Mouse (Mus musculus) CD4-positive helper T cell, adult 2 months (primary cell): ENCODE data around the gene Med4.
A peak's percentile ranks its signal among the peaks of the same experiment; 100 is the strongest.
"Not testable (repeated sequence)": the region's sequence is repeated elsewhere in the genome, so short reads cannot be mapped to it uniquely, and the experiment has no call there.

Experiments
- DNase-seq: peaks from one replicate; pipeline ENCODE4 v3.0.0-alpha.2; 2012; ENCODE audit warnings: low read depth, missing footprints, low spot score

Med4 gene

DNA sequence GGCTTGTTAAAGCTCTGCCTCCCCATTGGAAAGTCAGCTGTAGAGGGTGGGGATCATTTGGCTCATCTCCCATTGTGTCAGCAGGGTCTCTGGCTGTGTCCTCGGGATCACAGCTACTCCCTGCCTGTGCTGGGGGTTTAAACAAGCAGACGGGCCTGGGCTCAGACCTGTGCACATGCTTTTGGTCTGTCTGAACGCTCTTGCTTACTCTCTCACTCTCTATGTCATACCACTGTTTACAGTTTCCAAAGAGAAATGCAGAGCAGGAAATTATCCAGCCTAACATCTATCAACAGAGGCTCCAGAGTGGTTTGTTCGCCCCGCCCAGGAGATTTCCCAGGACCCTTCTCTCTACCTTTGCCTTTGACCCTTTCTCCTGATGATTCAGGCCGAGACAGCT lies 8.1 kb upstream of the Med4 start:
- no peak for DNase-seq

DNA sequence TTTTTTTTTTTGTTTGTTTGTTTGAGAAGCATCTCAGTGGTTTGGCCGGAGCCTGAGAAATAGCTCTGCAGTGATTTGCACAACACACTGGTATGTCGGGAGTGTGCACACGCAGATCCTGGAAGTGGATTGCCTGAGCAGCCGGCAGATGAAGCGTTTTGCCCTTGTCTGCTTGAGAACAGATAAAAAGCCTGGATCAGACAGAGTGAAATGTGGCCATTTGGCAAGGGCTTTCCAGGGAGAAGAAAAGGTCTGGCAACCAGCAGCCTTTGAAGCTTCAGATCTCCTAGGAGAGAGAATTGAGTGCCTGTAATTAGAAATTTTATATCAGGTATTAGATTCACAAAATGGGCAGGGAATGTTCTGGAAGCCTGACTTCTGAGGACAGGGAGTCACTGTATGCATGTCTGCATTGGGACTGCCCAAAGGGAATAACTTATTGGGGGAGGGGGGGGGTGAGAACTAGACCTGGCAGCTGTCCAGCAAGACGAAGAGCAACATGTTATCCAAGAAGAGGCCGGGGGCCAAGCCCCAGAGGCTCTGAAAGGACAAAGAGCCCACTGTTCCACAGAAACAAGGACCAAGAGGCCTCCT lies 7.1 kb upstream of the Med4 start:
- DNase-seq, result no peak

DNA sequence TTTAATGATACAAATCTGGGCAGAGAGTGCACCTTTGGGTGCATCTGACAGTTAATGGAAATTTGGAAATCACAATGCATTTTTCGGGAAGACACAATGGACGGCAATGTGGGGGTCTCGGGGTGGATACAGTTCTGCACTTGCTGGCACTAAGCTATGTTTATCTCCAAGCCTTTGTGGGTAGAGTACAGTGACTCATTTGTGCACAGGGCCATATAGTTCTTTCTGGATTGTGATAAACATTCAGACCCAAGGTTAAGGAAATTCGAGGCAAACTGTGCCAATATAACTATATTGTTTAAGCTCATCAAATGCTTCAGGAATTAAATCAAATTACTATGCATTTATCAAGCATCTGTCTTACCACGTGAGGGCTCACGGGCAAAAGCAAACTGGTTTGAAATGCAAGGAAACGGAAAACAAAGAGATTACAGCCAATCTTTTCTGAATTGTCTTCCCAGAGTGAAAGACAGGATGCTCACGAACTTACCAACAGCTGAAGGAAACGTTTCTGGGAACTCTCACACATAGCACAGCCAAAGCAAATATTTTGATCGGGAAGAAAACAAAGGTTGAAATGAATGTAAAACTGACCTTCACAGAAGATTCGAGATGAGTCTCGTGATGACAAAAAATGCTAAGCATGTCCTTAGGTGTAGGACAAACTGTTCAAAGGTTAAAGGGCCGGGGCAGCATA lies 6.4 kb upstream of the Med4 start:
- DNase-seq, result no peak

GRCm38 (mm10) chr14:73506283-73506682 lies 3.5 kb upstream of the Med4 start:
- DNase-seq, result no peak

GRCm38 (mm10) chr14:73507200-73507599 lies 2.6 kb upstream of the Med4 start:
- DNase-seq, result peak; percentile 80

- peak; percentile 60 for DNase-seq
These were observed 2.0 kb upstream of the Med4 start for GRCm38 (mm10) chr14:73507702-73508376.

GRCm38 (mm10) chr14:73508630-73509395 lies 1.0 kb upstream of the Med4 start:
- peak; percentile 7 for DNase-seq

DNA sequence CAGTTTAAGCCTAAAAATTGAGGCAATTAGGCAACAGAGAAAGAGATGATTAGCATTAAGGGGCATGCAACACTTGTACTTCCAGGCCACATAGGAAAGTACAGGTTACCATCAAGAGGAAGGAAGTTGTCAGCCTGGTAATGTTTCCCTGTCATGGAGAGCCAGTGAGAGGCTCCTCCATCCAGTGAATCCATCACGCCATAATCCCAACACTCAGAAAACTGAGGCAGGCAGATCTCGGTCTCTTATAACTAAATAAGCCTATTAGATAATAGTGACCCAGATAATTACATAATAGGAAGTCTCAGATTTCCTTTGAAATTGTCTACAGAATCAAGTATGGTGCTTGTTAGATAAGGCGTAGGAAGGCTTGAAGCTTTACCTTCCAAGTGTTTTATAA lies 14.3 kb downstream of the Med4 start:
- no peak for DNase-seq

- DNase-seq, result peak; percentile 96
These were observed 15.1 kb downstream of the Med4 start, which contains the start of gene Sucla2 for GRCm38 (mm10) chr14:73524766-73525448. Sucla2 (plus strand) TSS chr14:73525319.

DNA sequence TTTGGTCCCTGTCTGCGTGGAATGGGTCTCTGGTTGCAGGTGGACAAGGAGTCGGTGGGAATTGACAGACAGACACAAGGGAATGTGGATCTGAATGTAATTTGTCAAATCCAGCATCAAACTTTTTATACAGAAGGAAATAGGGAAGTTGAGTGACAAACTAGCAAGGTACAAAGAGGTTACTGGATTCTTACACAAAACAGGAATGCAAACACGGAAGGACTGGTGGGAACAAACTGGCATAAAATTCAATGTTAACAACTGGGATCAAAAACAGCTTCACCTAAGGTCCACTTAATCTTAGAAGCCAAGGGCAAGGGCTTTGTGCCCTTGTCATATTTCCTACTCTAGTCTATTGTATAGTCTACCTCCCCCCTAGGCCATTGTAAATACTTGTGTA lies 18.8 kb downstream of the Med4 start:
- DNase-seq, result not testable (repeated sequence)

- DNase-seq, result no peak
These were observed 24.1 kb downstream of the Med4 start for GRCm38 (mm10) chr14:73533755-73534465.

GRCm38 (mm10) chr14:73535641-73536040 lies 25.8 kb downstream of the Med4 start:
- DNase-seq, result no peak

GRCm38 (mm10) chr14:73543781-73544180 lies 34.0 kb downstream of the Med4 start:
- DNase-seq, result no peak

GRCm38 (mm10) chr14:73547034-73547433 lies 37.2 kb downstream of the Med4 start:
- DNase-seq, result no peak

DNA sequence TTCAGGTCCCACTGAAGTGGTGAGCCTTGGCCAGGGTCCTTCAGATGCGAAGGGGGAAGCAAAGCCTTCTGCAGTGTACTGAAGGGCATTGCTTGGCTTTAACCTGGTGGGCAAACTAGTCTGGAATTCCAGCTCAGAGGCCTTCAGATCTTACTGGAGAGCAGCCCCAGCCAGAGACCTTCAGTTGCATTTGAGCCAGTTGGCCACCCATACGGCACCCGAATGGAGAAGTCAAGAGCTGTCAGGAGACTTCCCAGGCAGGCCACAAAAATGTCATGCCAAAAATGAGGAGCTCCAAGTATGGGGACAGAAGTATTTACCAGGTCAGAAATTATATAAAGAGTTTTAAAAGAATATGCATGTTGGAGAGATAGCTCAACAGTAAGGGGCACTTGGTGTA lies 38.2 kb downstream of the Med4 start, which contains the start of gene Nudt15:
TSS of gene Nudt15 (minus strand) at position 192 of the 400 bp plus-strand sequence.
- DNase-seq, result no peak

DNA sequence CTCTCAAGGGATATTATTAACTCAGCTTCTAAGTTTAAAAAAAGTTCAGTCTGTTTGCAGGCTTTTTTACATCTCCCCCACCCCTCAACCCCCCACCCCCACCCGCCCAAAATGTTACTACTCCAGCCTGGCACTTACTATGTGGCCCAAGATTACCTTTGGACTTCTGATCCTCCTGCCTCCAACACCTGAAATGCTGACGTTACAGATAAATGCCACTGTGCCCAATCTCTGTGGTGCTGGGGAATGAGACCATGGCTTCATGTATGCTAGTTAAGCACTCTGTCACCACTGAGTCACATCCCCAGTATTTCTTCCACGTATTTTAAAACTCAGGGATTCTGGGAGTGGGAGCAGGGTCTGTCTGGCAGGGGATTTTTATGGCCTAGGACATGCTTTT lies 40.5 kb downstream of the Med4 start:
- no peak for DNase-seq

DNA sequence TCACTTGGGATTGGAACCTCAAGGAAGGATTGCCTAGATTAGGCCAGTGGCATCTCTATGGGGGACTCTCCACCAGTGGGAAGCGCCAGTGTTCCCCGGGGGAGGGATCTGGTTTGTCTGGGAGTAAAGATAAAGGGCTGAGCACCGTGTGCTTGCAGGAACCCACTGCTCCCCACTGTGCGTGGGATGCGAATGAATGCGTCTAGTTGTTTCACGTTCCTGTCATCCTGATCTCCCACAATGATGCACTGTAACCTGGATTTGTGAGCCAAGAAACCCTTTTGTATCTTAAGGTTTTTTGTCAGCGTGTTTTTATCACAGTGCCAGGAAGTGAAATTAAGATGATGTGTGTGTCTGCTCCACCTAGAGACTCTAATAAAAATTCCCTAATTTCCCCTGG lies 40.9 kb downstream of the Med4 start:
- no peak for DNase-seq

DNA sequence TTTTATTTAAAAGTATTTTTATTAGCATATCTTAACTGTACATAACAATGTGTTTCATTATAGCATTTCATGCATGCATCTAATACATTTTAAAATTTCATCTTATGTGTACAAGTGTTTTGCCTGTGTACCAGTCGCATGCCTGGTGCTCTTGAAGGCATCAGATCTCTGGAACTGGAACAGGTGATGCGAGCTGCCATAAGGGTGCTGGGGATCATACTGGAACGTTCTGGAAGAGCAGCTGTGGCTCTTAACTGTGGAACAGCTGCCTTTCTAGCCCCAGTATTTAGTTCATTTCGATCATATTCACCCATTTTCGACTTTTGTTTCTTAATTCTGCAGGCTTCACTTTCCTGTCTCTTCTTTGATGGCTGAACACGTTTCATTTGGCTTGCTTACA lies 41.3 kb downstream of the Med4 start:
- DNase-seq, result no peak

- DNase-seq, result peak; percentile 90
These were observed 42.7 kb downstream of the Med4 start for GRCm38 (mm10) chr14:73552341-73553121.

- no peak for DNase-seq
These were observed 43.4 kb downstream of the Med4 start for GRCm38 (mm10) chr14:73553122-73553696.
